Mouse (Mus musculus) erythroblast, embryonic 14.5 days (primary cell): ENCODE results near the gene Ppp1r9a. TPM values are rescaled to one million over a fixed set of nuclear protein-coding genes. Genes with fewer than 3 reads are reported as not detected.

ENCODE experiments used
- H3K27me3 ChIP-seq: 2 replicates; pipeline ENCODE4 v1.6.1; 2012; ENCODE audit warnings: inconsistent platforms; ENCODE audit not compliant: control insufficient read depth
- H3K36me3 ChIP-seq: 2 replicates; pipeline ENCODE4 v1.6.1; 2012; ENCODE audit warnings: mild to moderate bottlenecking, inconsistent platforms; ENCODE audit not compliant: control insufficient read depth
- H3K4me1 ChIP-seq: 2 replicates; pipeline ENCODE4 v1.6.1; 2012; ENCODE audit warnings: inconsistent platforms; ENCODE audit not compliant: control insufficient read depth
- H3K4me3 ChIP-seq: replicated peaks from 2 replicates; pipeline ENCODE3; 2012; ENCODE audit warnings: moderate library complexity, mild to moderate bottlenecking, inconsistent platforms
- H3K9me3 ChIP-seq: 2 replicates; pipeline ENCODE4 v1.6.1; 2012; ENCODE audit warnings: low read length, inconsistent platforms, mixed read lengths; ENCODE audit not compliant: control insufficient read depth
- GATA1 ChIP-seq: IDR thresholded peaks from 2 replicates; pipeline ENCODE4 v1.6.1; 2012; ENCODE audit warnings: low read length, inconsistent platforms, mixed read lengths
- TAL1 ChIP-seq: IDR thresholded peaks from 3 replicates; pipeline ENCODE4 v1.6.1; 2012; ENCODE audit warnings: low read length, inconsistent platforms, mixed read lengths
- polyA plus RNA-seq: library from polyadenylated mRNA; stranded (reverse); fragments of >175 nt; gene quantifications from 2 replicates; pipeline ENCODE4 v1.2.3, GENCODE M21; 2012

Ppp1r9a gene
- polyA plus RNA-seq, 1 experiment = 0.02 TPM

- Histone ChIP-seq H3K4me3 (no peak within 1 kb of the TSS), H3K36me3 (no peaks in the 10 kb centered on the region), H3K27me3 (peaks cover 25% of the 10 kb centered on the region), H3K4me1 (peaks cover 2% of the 10 kb centered on the region; the same call in 1 of the 2 replicates), H3K9me3 (peaks cover 2% of the 10 kb centered on the region; the same call in 1 of the 2 replicates)
- TF ChIP-seq GATA1 = no peak
- TF ChIP-seq TAL1 = no peak
Measured at GRCm38 (mm10) chr6:5193693-5194092, 291.0 kb downstream of the Ppp1r9a start, which contains the start of gene Pon1. Gene Pon1 (minus strand): TSS chr6:5193946.

DNA sequence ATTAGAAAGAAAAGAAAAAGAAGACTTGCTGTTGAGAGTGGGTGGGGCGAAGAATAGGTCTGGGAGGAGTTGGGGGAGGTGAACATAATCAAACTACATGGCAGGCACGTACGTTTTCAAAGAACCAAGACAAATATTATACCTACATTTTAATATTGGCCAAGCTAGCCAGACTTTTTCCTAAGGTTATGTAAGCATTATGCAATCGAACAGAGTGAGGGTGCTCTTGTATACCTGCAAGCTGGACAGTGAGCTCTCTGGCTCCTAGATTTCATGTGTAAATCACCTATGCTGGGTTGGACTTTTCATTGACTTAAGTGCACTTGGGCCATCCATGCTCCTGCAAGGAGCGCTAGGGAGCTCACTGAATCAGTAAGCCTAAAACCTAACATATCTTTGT lies 295.9 kb downstream of the Ppp1r9a start:
- Histone ChIP-seq H3K9me3 (peaks cover 2% of the 10 kb centered on the region; the same call in 1 of the 2 replicates), H3K4me3 (no peak overlapping the region), H3K27me3 (peaks cover 10% of the 10 kb centered on the region), H3K36me3 (no peaks in the 10 kb centered on the region), H3K4me1 (peaks cover 2% of the 10 kb centered on the region)
- TF ChIP-seq TAL1 (no peak), GATA1 (no peak)

- Histone ChIP-seq H3K4me1 (peaks cover 2% of the 10 kb centered on the region), H3K36me3 (no peaks in the 10 kb centered on the region), H3K9me3 (peaks cover 2% of the 10 kb centered on the region; the same call in 1 of the 2 replicates), H3K4me3 (no peak overlapping the region), H3K27me3 (peaks cover 9% of the 10 kb centered on the region)
- TF ChIP-seq TAL1 (no peak), GATA1 (no peak)
Measured at GRCm38 (mm10) chr6:5199376-5199905, 296.7 kb downstream of the Ppp1r9a start.

DNA sequence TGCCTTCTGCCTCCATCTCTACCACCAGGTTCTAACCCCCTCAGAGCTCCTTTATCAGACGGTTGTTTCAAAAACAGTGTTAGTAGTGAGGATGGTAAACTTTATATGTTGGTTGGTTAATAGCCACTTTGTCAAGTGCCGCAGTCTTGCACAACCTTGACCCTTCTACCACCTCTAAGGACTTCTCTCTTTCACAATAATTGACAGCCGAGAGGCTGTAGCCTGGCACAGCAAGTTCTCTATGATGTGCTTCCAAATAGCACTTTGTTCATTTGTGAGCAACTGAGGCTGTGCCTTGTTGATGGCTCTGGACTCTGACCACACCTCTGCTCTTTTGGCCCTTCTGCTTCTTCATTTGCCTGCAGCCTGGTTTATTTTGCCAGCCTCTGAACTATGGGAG lies 297.2 kb downstream of the Ppp1r9a start:
- Histone ChIP-seq H3K9me3 (peaks cover 2% of the 10 kb centered on the region; the same call in 1 of the 2 replicates), H3K4me1 (peaks cover 2% of the 10 kb centered on the region), H3K27me3 (peaks cover 9% of the 10 kb centered on the region), H3K4me3 (no peak overlapping the region), H3K36me3 (no peaks in the 10 kb centered on the region)
- TF ChIP-seq TAL1 (no peak), GATA1 (no peak)

GRCm38 (mm10) chr6:5207817-5208216 lies 305.1 kb downstream of the Ppp1r9a start:
- no peak overlapping the region for H3K4me3 ChIP-seq
- no peaks in the 10 kb centered on the region for H3K36me3 ChIP-seq
- no peaks in the 10 kb centered on the region for H3K4me1 ChIP-seq
- H3K27me3 ChIP-seq = no peaks in the 10 kb centered on the region
- no peak for TF ChIP-seq TAL1
- H3K9me3 ChIP-seq = no peaks in the 10 kb centered on the region

Other genes starting within 250 kb of the Ppp1r9a start
- gene Sgce, start 155.7 kb upstream of the Ppp1r9a start, polyA plus RNA-seq = not detected in 2 replicates
- under 0.01 TPM in 1 of 2 replicates, not detected in the other for gene Peg10, start 155.6 kb upstream of the Ppp1r9a start, polyA plus RNA-seq